Mouse (Mus musculus): ENCODE data around the gene Ablim1.
A peak's percentile ranks its signal among the peaks of the same experiment; 100 is the strongest.

Ablim1 gene

GRCm38 (mm10) chr19:57222657-57223056 lies 92.1 kb downstream of the Ablim1 start:
- no peak for DNase-seq (ENCODE audit: low spot score)

DNA sequence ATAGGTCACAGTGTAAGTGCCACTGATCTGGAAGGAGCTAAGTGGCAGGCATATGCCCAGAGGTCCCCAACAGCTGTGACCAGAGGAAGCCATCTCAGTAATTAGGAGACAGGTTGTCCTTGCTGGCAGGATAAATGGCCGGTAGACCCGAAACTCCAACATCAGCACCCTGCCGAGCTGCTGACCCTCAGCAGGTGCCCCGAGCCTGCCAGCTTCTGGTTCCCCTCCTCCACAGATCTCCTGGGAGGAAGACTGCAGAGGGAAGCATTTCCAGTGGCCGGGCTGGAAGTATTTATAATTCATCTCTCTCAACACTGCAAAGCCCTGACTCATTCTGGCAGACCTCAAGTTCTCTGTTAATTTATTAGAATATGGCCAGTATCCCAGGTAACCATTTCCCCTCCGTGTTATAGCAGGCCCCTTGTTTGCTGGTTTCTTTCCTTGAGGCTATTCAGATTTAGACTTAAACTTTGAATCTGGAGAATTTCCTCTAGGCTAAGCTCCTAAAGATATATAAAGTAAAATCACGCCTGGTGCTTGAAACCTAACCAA lies 93.0 kb downstream of the Ablim1 start:
- DNase-seq (ENCODE audit: low spot score) = no peak

DNA sequence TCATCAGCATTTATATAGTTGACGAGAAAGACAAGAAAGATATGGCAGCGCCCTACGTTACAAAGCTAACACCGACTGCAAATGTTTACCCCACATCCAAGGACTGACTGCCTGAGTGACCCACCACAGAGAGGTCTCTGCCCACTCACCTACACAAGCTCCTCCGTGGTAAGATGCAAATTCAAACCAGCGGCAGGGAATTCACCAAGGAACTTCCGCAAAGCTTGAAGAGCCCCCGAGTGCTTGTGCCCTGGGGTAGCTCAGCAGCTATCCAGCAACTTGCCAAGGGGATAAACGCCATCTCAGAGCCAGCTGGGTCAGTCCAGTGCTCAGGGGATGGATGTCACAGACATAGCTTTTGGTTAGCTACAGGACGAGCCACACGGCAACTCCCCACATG lies 95.0 kb downstream of the Ablim1 start:
- DNase-seq (ENCODE audit: low spot score) = no peak

- no peak for DNase-seq (ENCODE audit: low spot score)
Observed at GRCm38 (mm10) chr19:57217161-57217560, 97.6 kb downstream of the Ablim1 start.

DNA sequence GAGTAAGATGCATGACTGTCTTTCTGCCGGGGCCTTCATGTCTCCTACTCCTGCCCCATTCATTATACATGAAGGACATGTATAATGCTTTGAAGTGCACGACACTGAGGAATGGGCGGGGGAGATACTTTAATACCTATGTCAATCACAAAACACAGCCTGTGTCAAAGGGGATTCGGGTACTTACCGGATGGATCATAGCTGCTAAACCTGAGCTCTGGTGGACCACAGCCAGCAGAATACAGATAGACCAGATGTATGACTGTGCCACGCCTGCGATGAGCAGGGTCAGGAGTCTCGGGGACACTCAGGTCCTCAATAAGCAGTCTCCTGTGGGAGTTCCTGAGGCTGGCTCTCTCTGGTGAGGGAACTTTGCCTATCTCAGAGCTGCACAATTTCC lies 99.2 kb downstream of the Ablim1 start:
- no peak for DNase-seq (ENCODE audit: low spot score)

- no peak for DNase-seq (ENCODE audit: low spot score)
Observed at GRCm38 (mm10) chr19:57212406-57212805, 102.3 kb downstream of the Ablim1 start.

- no peak for DNase-seq (ENCODE audit: low spot score)
Observed at GRCm38 (mm10) chr19:57211444-57212111, 103.1 kb downstream of the Ablim1 start.

DNA sequence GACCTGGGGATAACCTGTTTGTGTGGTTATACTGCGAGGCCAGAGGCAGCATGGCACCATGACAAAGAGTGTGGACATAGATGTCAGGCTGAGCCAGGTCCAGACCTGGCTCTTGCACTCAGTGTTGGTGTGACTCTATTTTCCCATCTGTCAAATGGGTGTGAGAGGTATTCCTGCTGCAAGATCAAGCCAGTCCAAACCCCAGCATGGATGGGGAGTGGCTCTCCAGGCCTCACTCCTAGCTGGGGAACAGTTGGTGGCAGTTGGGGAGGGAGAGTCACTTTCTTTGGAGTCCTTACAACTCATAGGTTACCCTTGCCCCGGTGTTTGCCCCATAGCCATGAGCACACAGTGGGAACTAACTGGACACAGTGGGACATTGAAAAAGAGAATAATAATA lies 103.8 kb downstream of the Ablim1 start:
- DNase-seq (ENCODE audit: low spot score) = no peak

- DNase-seq (ENCODE audit: low spot score) = no peak
Observed at GRCm38 (mm10) chr19:57204101-57204500, 110.6 kb downstream of the Ablim1 start.

DNA sequence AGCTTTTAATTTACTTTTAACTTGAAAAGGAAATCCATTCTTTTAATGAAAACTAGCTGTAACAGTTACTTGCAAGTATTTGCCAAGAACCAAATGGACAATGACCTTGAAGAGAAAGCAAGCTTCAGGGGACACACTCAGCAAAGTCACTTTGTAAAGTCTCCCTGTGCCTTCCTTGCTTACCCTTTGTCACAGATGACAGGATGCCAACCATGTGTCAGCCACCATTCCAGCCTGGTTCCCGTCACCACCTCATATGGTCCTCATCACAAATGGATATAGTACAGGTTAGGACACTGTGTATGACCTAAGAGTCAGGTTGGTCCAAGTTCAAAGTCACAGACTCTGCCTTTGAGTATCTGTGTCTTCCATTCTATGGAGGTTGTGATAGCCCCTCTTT lies 112.2 kb downstream of the Ablim1 start:
- no peak for DNase-seq (ENCODE audit: low spot score)

DNA sequence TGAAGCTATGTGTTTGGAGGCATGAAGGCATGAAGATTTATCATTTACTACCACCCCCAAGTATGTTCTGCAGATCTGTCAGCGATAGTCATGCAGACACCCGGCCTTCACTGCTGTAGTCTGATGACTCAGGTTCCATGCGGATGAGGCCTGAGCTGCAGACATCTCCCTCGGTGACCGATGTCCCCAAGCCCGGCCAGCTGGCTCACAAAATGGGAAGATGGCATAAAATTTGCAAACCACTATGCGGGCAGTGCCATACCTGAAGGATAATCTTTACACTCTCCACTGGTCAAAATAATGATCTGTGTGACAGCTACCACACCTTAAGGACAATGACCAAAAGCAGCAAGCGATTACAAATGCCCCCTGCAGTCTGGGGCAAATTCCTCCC lies 113.6 kb downstream of the Ablim1 start:
- no peak for DNase-seq (ENCODE audit: low spot score)

DNA sequence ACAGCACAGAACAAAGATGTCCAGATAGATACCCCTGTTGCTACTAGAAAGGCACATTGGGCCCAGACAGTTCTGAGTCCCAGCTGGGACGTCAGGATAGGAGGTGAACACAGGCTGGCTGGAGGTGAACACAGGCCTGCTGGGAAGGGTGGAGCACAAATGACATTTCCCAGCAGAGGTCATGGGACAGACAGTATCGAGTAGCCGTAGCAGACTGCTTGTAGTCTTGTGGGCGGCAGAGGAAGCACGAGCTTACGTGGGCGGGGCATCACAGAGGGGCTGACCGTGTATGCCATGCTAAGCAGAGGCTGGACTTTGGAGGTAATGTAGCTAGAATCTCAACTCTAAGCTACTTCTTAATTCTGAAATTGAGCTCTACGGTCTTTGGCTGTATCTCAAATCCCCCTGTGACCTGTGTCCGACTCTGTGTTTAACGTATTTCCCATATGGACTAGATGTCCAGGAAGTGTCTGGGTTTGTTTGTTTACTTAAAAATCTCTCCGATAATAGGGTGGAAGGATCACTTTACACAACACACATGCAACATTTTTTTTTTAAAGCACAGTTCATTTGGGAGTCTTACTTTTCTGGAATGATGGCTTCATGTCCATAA lies 114.1 kb downstream of the Ablim1 start:
- peak; percentile 63 for DNase-seq (ENCODE audit: low spot score)

DNA sequence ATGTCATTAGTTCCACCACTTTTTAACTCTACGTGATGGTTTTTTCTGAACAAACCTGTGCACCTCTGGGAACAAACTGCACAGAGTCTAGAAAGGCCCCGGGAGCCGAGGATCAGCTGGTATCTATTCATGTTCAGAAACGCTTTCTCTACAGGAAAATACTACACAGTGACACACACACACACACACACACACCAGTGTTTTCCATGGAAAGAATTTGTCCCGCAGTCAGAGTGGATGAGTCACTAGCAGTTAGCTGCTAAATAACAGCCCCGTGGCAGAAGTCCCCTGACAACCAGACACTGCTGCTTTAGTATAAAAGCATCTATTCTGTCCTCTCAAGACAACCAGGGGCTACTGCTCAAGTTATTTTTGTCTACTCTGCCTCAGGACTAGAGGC lies 115.4 kb downstream of the Ablim1 start:
- DNase-seq (ENCODE audit: low spot score) = no peak

DNA sequence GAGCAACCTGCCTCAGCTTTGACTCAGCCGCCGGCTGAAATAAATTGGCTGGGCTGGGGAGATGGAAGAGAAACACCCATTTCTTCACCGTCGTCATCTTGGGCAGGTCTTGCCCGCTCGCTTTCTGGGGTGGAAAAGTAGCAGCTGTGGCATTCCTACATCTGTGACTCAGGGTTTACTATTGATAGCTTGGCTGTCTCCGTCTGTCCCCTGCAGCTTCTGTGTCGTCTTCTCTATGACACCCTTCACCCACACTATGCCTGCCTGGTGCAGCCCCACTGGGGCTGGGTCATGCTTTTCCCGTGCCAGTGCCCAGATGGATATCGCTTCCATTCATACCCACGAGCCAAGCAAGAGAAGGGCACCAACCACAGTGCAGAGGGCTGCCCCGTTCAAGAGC lies 116.2 kb downstream of the Ablim1 start:
- no peak for DNase-seq (ENCODE audit: low spot score)

- no peak for DNase-seq (ENCODE audit: low spot score)
Observed at GRCm38 (mm10) chr19:57198029-57198428, 116.7 kb downstream of the Ablim1 start.

- DNase-seq (ENCODE audit: low spot score) = peak; percentile 91
Observed at GRCm38 (mm10) chr19:57197043-57197817, 117.5 kb downstream of the Ablim1 start.

DNA sequence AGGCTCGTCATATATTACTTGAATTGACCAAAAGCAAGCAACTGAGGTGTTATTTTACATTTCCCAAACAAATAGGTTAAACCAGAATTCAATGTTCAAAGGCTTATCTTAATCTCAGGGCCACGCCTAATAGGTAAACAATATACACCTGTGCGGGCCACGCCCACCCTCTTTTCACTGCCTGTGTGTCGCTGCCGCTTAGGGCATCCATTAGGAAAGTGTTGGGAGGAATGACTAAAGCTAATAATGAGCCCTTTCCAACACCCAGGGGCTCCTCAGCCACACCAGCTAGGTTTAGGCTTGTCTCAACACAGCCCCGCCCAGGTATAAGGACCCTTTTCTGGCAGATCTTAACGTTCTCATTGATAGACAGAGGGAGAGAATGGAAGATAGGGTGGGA lies 118.1 kb downstream of the Ablim1 start:
- no peak for DNase-seq (ENCODE audit: low spot score)

- no peak for DNase-seq (ENCODE audit: low spot score)
Observed at GRCm38 (mm10) chr19:57195169-57195930, 119.4 kb downstream of the Ablim1 start.

DNA sequence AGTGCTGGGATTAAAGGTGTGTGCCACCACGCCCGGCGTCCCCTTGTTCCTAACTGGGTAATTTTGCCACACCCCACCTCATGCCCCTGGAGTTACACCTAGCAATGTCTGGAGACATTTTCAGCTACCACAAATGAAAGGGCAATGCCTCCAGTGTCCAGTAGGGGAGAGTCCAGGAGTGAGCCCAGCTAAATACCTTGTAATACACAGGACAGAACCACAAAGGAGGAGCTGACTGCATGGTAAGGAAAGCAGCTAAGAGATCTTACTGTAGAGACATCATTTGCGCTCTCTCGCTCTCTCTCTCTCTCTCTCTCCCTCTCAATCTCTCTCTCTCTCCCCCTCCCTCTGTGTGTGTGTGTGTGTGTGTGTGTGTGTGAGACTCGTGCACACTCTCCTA lies 120.8 kb downstream of the Ablim1 start:
- DNase-seq (ENCODE audit: low spot score) = no peak

GRCm38 (mm10) chr19:57193382-57193781 lies 121.3 kb downstream of the Ablim1 start:
- no peak for DNase-seq (ENCODE audit: low spot score)

DNA sequence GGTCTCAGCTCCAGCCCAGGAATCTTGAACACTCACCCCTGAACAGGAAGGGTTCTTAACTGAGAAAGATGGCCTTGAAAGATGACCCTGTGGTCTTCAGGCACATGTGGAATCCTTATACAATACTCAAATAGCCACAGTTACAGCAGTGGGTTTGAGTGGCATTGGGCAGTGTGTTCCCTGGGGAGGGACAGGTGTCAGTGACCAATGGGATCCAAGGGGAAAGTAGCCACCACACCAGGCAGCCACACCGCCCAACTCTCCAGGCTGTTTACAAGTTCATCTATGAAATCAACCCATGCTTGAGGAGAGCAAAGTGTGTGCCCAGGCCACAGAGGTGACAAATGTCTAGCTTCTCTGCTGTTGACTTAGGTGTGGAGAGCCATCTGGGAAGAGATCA lies 123.6 kb downstream of the Ablim1 start:
- no peak for DNase-seq (ENCODE audit: low spot score)

DNA sequence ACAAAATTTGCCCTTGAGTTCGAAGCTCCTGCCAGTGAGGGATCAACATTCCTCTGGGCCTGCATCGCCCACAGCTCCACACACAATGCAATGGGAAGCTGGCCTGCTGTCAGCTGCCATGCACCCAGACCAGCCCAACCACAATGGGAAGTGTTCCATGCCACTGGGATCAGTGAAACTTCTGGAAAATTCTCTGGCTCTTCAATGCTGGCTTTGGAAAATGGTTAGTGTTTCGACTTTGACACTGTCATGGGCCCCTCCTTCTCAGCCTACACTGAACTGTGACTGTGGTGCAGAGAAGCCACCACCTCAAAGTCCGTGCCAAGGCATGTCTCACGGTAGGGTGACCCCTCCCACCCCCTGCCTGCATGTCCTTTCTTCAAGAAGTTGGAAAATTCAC lies 125.3 kb downstream of the Ablim1 start:
- no peak for DNase-seq (ENCODE audit: low spot score)

All from yolk sac, embryonic 10.5 days (tissue).